Mouse (Mus musculus): ENCODE measurements at regions not wholly inside any gene's neighbourhood (a gene's known extent, or its start where the extent isn't known, plus 50 kb on each side); places are given as distances from the start of the nearest gene placed in this dataset.

DNA sequence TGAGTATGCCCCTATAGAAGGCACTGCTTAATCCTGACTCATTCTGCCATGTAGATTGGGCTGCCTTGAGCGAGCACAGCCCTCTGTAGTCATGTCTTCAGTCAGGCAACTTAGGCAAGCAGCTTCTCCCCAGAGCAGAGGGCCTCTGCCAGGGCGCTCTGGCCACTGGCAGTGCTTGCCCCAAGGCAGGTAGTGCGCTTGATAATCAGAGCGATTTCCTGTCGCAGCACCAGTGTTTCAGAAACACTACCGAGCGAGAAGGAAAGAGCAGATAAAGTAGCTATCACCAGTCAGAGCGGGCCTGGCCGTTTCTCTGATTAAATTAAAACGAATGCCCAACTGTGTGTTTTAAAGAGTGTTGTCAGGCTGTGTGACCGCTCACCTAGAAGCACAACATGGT, 52.6 kb upstream of the Mphosph6 start:
- no peak for TF ChIP-seq CTCF (IDR thresholded peaks at IDR 0.05; ENCODE audit: low read depth)

DNA sequence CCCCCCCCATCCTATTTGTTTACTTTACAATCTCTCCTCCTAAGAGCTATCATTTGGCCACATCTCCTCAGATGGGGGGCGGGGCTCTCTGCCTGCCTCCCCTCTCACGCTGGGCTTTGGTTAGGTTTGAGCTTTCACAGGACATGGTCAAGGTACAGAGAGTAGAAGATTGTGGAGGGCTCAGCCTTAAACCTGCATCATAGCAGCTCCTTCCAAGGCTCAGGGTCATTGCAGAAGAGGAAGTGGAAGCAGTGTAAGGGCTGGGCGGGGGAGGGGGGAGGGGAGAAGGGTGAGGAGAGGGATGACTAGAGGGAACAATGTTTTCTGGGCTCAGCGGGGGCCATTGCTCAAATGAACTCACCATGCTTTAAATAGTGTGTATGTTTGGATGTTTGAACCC, 51.7 kb upstream of the Mphosph6 start:
- Histone ChIP-seq H3K36me3 (ENCODE audit: insufficient read depth) (no peaks in the 10 kb centered on the region), H3K4me1 (ENCODE audit: insufficient read depth) (no peaks in the 10 kb centered on the region), H3K4me3 (ENCODE audit: low read depth, low read length) (no peak overlapping the region), H3K4me2 (no peak overlapping the region), H3K27me3 (ENCODE audit: insufficient read depth, low read length) (no peaks in the 10 kb centered on the region), H3K27ac (ENCODE audit: low read depth) (no peak overlapping the region), H3K9ac (no peak overlapping the region), H3K9me3 (ENCODE audit: low read depth, low read length) (no peaks in the 10 kb centered on the region)
- WGBS: 46% methylated on average over 4 of the region's 4 CpGs
- no peak for TF ChIP-seq CTCF (IDR thresholded peaks at IDR 0.05; ENCODE audit: low read depth)
- no peak for DNase-seq
- no peak for ATAC-seq (ENCODE audit: insufficient read depth)

More for the DNA sequence above, 52.6 kb upstream of the Mphosph6 start:
- Histone ChIP-seq H3K9me3 (ENCODE audit: low read depth, low read length) (no peaks in the 10 kb centered on the region), H3K36me3 (ENCODE audit: insufficient read depth) (no peaks in the 10 kb centered on the region), H3K4me3 (ENCODE audit: low read depth, low read length) (no peak overlapping the region), H3K4me1 (ENCODE audit: insufficient read depth) (no peaks in the 10 kb centered on the region), H3K4me2 (no peak overlapping the region), H3K9ac (no peak overlapping the region), H3K27me3 (ENCODE audit: insufficient read depth, low read length) (no peaks in the 10 kb centered on the region), H3K27ac (ENCODE audit: low read depth) (no peak overlapping the region)
- no peak for ATAC-seq (ENCODE audit: insufficient read depth)
- WGBS: 72% methylated on average over 11 of the region's 11 CpGs
- no peak for DNase-seq

- no peaks in the 10 kb centered on the region for H3K4me1 ChIP-seq (ENCODE audit: insufficient read depth)
- TF ChIP-seq CTCF (IDR thresholded peaks at IDR 0.05; ENCODE audit: low read depth): no peak
- H3K4me2 ChIP-seq: no peak overlapping the region
- H3K36me3 ChIP-seq (ENCODE audit: insufficient read depth): no peaks in the 10 kb centered on the region
- no peaks in the 10 kb centered on the region for H3K9me3 ChIP-seq (ENCODE audit: low read depth, low read length)
- WGBS: 45% methylated on average over 6 of the region's 6 CpGs
- no peak overlapping the region for H3K4me3 ChIP-seq (ENCODE audit: low read depth, low read length)
- ATAC-seq (ENCODE audit: insufficient read depth) (no peak), DNase-seq (no peak)
- no peak overlapping the region for H3K9ac ChIP-seq
- H3K27me3 ChIP-seq (ENCODE audit: insufficient read depth, low read length): no peaks in the 10 kb centered on the region
- no peak overlapping the region for H3K27ac ChIP-seq (ENCODE audit: low read depth)
Observed at GRCm38 (mm10) chr8:117852521-117852920, 50.8 kb upstream of the Mphosph6 start.

Data from lung, embryonic 14.5 days (tissue).